Mouse (Mus musculus): Measurements from ENCODE around the gene Slc24a1. TPM values are rescaled to one million over a fixed set of nuclear protein-coding genes. Genes with fewer than 3 reads are reported as not detected.

The Slc24a1 gene
- polyA plus RNA-seq, 1 experiment from 2014 or later, result not detected

DNA sequence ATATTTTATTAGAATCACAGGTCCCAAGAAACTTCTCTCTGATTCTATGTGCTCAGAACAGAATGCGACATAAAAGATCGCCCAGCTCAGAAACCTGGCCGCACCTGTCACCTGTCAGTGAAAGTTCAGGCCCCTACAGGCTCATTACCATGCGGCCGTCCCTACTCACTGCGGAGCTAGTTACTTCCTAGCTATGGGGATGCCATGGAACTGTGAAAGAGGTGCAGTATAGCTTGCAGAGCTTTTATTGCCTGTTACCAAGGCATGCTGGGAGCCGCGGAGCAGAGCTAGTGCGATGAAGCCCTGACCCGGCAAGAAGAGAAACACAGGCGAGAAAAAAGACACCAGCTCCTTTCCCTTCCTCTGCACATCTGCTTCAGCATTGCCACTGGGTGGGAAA lies 7.4 kb downstream of the Slc24a1 start:
- peaks cover 9% of the 10 kb centered on the region; the same call in 1 of the 2 replicates for H3K4me1 ChIP-seq (ENCODE audit: control insufficient read depth, insufficient read depth, low read length)
- H3K27ac ChIP-seq (ENCODE audit: low read length), result no peak overlapping the region
- no peak for ATAC-seq (ENCODE audit: insufficient number of reproducible peaks, insufficient read depth, low FRiP score, low read depth)
- no peak overlapping the region for H3K4me2 ChIP-seq (replicated peaks; ENCODE audit: low read depth, low read length)
- no peaks in the 10 kb centered on the region for H3K36me3 ChIP-seq (ENCODE audit: control insufficient read depth, insufficient read depth, low read length)
- H3K27me3 ChIP-seq (ENCODE audit: control insufficient read depth, insufficient read depth, low read length), result no peaks in the 10 kb centered on the region
- no peak overlapping the region for H3K4me3 ChIP-seq (ENCODE audit: low read depth, low read length)
- WGBS, result 23% methylated on average over 11 of the region's 11 CpGs
- H3K9me3 ChIP-seq (ENCODE audit: control insufficient read depth, low read depth, low read length), result no peaks in the 10 kb centered on the region
- no peak overlapping the region for H3K9ac ChIP-seq (replicated peaks; ENCODE audit: low read depth, low read length)

DNA sequence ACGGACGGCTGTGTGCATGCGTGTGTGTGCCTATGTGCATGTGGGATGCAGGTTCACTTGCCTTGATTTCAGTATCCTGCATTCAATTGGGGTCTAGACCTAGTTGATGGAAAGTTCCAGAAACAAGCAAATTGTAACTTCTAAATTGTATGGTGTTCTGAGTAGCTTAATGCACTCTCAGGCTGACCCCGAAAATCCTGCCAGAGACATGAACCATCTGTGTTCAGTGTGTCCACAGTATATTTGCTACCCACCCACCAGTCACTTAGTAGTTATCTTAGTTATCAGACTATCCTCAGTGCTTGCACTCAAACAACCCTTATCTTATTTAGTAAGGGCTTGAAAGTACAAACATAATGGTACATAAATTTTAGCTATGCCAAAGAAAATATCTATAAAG lies 9.8 kb downstream of the Slc24a1 start:
- Histone ChIP-seq H3K4me1 (ENCODE audit: control insufficient read depth, insufficient read depth, low read length) (peaks cover 9% of the 10 kb centered on the region; the same call in 1 of the 2 replicates), H3K4me2 (replicated peaks; ENCODE audit: low read depth, low read length) (no peak overlapping the region), H3K9ac (replicated peaks; ENCODE audit: low read depth, low read length) (no peak overlapping the region), H3K27me3 (ENCODE audit: control insufficient read depth, insufficient read depth, low read length) (no peaks in the 10 kb centered on the region), H3K4me3 (ENCODE audit: low read depth, low read length) (no peak overlapping the region), H3K36me3 (ENCODE audit: control insufficient read depth, insufficient read depth, low read length) (no peaks in the 10 kb centered on the region), H3K27ac (ENCODE audit: low read length) (peak overlapping the region; percentile 77), H3K9me3 (ENCODE audit: control insufficient read depth, low read depth, low read length) (no peaks in the 10 kb centered on the region)
- ATAC-seq (ENCODE audit: insufficient number of reproducible peaks, insufficient read depth, low FRiP score, low read depth), result no peak
- 61% methylated on average over 4 of the region's 4 CpGs for WGBS

GRCm38 (mm10) chr9:64940731-64941346 lies 10.6 kb downstream of the Slc24a1 start:
- H3K27ac ChIP-seq (ENCODE audit: low read length), result peak overlapping the region; percentile 77; the same call in 1 of the 2 replicates
- 54% methylated on average over 11 of the region's 11 CpGs for WGBS
- ATAC-seq (ENCODE audit: insufficient number of reproducible peaks, insufficient read depth, low FRiP score, low read depth), result no peak

DNA sequence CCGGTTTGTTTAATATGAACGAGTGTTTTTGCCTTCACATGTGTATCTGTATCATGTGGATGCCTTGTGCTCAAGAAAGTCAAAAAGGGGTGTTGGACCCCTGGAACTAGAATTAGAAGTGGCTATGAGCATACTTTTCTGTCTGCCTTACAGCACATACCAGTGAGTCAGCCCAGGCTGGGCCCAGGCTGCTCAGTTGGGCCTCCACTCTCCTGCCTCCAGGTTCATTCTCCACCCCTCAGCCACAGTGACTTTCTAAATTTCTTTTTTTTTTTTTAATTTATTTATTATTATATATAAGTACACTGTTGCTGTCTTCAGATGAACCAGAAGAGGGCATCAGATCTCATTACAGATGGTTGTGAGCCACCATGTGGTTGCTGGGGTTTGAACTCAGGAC lies 11.6 kb downstream of the Slc24a1 start:
- H3K4me1 ChIP-seq (ENCODE audit: control insufficient read depth, insufficient read depth, low read length), result peaks cover 9% of the 10 kb centered on the region; the same call in 1 of the 2 replicates
- H3K9me3 ChIP-seq (ENCODE audit: control insufficient read depth, low read depth, low read length), result no peaks in the 10 kb centered on the region
- H3K27ac ChIP-seq (ENCODE audit: low read length), result no peak overlapping the region
- no peak overlapping the region for H3K4me2 ChIP-seq (replicated peaks; ENCODE audit: low read depth, low read length)
- H3K4me3 ChIP-seq (ENCODE audit: low read depth, low read length), result no peak overlapping the region
- no peaks in the 10 kb centered on the region for H3K27me3 ChIP-seq (ENCODE audit: control insufficient read depth, insufficient read depth, low read length)
- no peak for ATAC-seq (ENCODE audit: insufficient number of reproducible peaks, insufficient read depth, low FRiP score, low read depth)
- no peak overlapping the region for H3K9ac ChIP-seq (replicated peaks; ENCODE audit: low read depth, low read length)
- WGBS, result 87% methylated on average over 2 of the region's 2 CpGs
- H3K36me3 ChIP-seq (ENCODE audit: control insufficient read depth, insufficient read depth, low read length), result no peaks in the 10 kb centered on the region

More at GRCm38 (mm10) chr9:64940731-64941346, 10.6 kb downstream of the Slc24a1 start:
- Histone ChIP-seq H3K9ac (replicated peaks; ENCODE audit: low read depth, low read length) (no peak overlapping the region), H3K9me3 (ENCODE audit: control insufficient read depth, low read depth, low read length) (no peaks in the 10 kb centered on the region), H3K27me3 (ENCODE audit: control insufficient read depth, insufficient read depth, low read length) (no peaks in the 10 kb centered on the region), H3K4me2 (replicated peaks; ENCODE audit: low read depth, low read length) (no peak overlapping the region), H3K36me3 (ENCODE audit: control insufficient read depth, insufficient read depth, low read length) (no peaks in the 10 kb centered on the region), H3K4me1 (ENCODE audit: control insufficient read depth, insufficient read depth, low read length) (peaks cover 9% of the 10 kb centered on the region; the same call in 1 of the 2 replicates), H3K4me3 (ENCODE audit: low read depth, low read length) (no peak overlapping the region)

DNA sequence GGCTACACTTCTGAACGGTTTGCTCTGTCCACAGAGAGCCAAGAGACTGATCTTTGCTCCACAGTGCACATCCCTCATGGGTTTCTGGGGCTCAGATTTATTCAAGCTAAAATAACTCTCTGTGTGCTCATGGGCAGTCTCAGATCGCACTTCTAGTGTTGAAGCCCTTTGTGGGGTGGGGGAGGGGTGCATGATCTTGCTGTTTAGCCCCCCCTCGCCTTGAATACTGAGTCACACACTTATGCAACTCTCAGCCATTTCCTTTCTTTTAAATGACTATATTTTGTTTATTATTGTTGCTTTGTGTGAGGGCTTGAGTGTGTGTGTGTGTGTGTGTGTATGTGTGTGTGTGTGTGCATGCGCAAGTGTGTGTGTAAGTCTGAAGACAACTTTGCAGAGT lies 12.1 kb downstream of the Slc24a1 start:
- Histone ChIP-seq H3K4me1 (ENCODE audit: control insufficient read depth, insufficient read depth, low read length) (peaks cover 9% of the 10 kb centered on the region; the same call in 1 of the 2 replicates), H3K4me3 (ENCODE audit: low read depth, low read length) (no peak overlapping the region), H3K27ac (ENCODE audit: low read length) (no peak overlapping the region), H3K9me3 (ENCODE audit: control insufficient read depth, low read depth, low read length) (no peaks in the 10 kb centered on the region), H3K36me3 (ENCODE audit: control insufficient read depth, insufficient read depth, low read length) (no peaks in the 10 kb centered on the region), H3K27me3 (ENCODE audit: control insufficient read depth, insufficient read depth, low read length) (no peaks in the 10 kb centered on the region), H3K4me2 (replicated peaks; ENCODE audit: low read depth, low read length) (no peak overlapping the region), H3K9ac (replicated peaks; ENCODE audit: low read depth, low read length) (no peak overlapping the region)
- ATAC-seq (ENCODE audit: insufficient number of reproducible peaks, insufficient read depth, low FRiP score, low read depth), result no peak
- WGBS, result 52% methylated on average over 4 of the region's 4 CpGs

- Histone ChIP-seq H3K4me1 (ENCODE audit: control insufficient read depth, insufficient read depth, low read length) (peaks cover 9% of the 10 kb centered on the region; the same call in 1 of the 2 replicates), H3K27me3 (ENCODE audit: control insufficient read depth, insufficient read depth, low read length) (no peaks in the 10 kb centered on the region), H3K27ac (ENCODE audit: low read length) (no peak overlapping the region), H3K4me2 (replicated peaks; ENCODE audit: low read depth, low read length) (no peak overlapping the region), H3K9me3 (ENCODE audit: control insufficient read depth, low read depth, low read length) (no peaks in the 10 kb centered on the region), H3K36me3 (ENCODE audit: control insufficient read depth, insufficient read depth, low read length) (no peaks in the 10 kb centered on the region), H3K9ac (replicated peaks; ENCODE audit: low read depth, low read length) (no peak overlapping the region), H3K4me3 (ENCODE audit: low read depth, low read length) (no peak overlapping the region)
- WGBS, result 80% methylated on average over 5 of the region's 5 CpGs
- no peak for ATAC-seq (ENCODE audit: insufficient number of reproducible peaks, insufficient read depth, low FRiP score, low read depth)
These were observed 12.9 kb downstream of the Slc24a1 start for GRCm38 (mm10) chr9:64938535-64938934.

DNA sequence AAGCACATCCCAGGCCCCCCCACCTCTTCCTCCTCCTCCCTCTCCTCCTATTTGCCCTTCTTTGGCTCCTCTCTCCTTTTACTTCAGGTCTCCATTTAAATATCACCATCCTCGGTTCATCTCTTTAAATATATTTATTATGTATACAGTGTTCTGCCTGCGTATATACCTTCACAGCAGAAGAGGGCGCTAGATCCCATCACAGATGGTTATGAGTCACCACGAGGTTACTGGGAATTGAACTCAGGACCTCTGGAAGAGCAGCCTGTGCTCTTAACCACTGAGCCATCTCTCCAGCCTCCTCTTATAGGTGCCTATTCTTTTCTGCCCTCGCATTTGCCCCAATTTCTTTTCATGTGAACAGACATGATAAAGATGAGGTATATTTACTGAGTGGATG lies 13.9 kb downstream of the Slc24a1 start:
- Histone ChIP-seq H3K9me3 (ENCODE audit: control insufficient read depth, low read depth, low read length) (no peaks in the 10 kb centered on the region), H3K4me2 (replicated peaks; ENCODE audit: low read depth, low read length) (no peak overlapping the region), H3K4me1 (ENCODE audit: control insufficient read depth, insufficient read depth, low read length) (peaks cover 9% of the 10 kb centered on the region; the same call in 1 of the 2 replicates), H3K36me3 (ENCODE audit: control insufficient read depth, insufficient read depth, low read length) (no peaks in the 10 kb centered on the region), H3K27me3 (ENCODE audit: control insufficient read depth, insufficient read depth, low read length) (no peaks in the 10 kb centered on the region), H3K27ac (ENCODE audit: low read length) (no peak overlapping the region), H3K4me3 (ENCODE audit: low read depth, low read length) (no peak overlapping the region), H3K9ac (replicated peaks; ENCODE audit: low read depth, low read length) (no peak overlapping the region)
- 60% methylated on average over 5 of the region's 5 CpGs for WGBS
- no peak for ATAC-seq (ENCODE audit: insufficient number of reproducible peaks, insufficient read depth, low FRiP score, low read depth)

GRCm38 (mm10) chr9:64936508-64936907 lies 14.9 kb downstream of the Slc24a1 start:
- Histone ChIP-seq H3K36me3 (ENCODE audit: control insufficient read depth, insufficient read depth, low read length) (no peaks in the 10 kb centered on the region), H3K27ac (ENCODE audit: low read length) (no peak overlapping the region), H3K27me3 (ENCODE audit: control insufficient read depth, insufficient read depth, low read length) (no peaks in the 10 kb centered on the region), H3K4me3 (ENCODE audit: low read depth, low read length) (no peak overlapping the region), H3K9ac (replicated peaks; ENCODE audit: low read depth, low read length) (no peak overlapping the region), H3K9me3 (ENCODE audit: control insufficient read depth, low read depth, low read length) (no peaks in the 10 kb centered on the region), H3K4me1 (ENCODE audit: control insufficient read depth, insufficient read depth, low read length) (peaks cover 7% of the 10 kb centered on the region; the same call in 1 of the 2 replicates), H3K4me2 (replicated peaks; ENCODE audit: low read depth, low read length) (no peak overlapping the region)
- WGBS, result 9% methylated on average over 6 of the region's 6 CpGs
- ATAC-seq (ENCODE audit: insufficient number of reproducible peaks, insufficient read depth, low FRiP score, low read depth), result peak; percentile 16; the same call in 1 of the 2 replicates

Data from stomach, embryonic 14.5 days (tissue).